Mouse (Mus musculus): Measurements from ENCODE around the gene Ccdc32. TPM values are rescaled to one million over a fixed set of nuclear protein-coding genes. Genes with fewer than 3 reads are reported as not detected.

Gene Ccdc32
- polyA plus RNA-seq, 1 experiment from 2014 or later, result 41.2 TPM

GRCm38 (mm10) chr2:118976282-118976929 is 52.8 kb downstream of the Ccdc32 start:
- 0 out of 2 replicates have a peak overlapping the region, but pooled peaks have one; percentile 62 for H3K27ac ChIP-seq (replicated peaks)

GRCm38 (mm10) chr2:118975855-118976254 is 53.3 kb downstream of the Ccdc32 start:
- Histone ChIP-seq H3K4me1 (peaks cover 21% of the 10 kb centered on the region), H3K9me3 (replicated peaks) (no peaks in the 10 kb centered on the region), H3K27me3 (replicated peaks) (peaks cover 37% of the 10 kb centered on the region), H3K36me3 (no peaks in the 10 kb centered on the region), H3K4me3 (replicated peaks) (peak overlapping the region; percentile 60), H3K27ac (replicated peaks) (0 out of 2 replicates have a peak overlapping the region, but pooled peaks have one; percentile 62), H3K4me2 (peak overlapping the region; percentile 95), H3K9ac (replicated peaks) (peak overlapping the region; percentile 68)
- 6% methylated on average over 15 of the region's 15 CpGs for WGBS
- peak; percentile 25 for ATAC-seq (ENCODE audit: low FRiP score)

More at GRCm38 (mm10) chr2:118976282-118976929, 52.8 kb downstream of the Ccdc32 start:
- no peaks in the 10 kb centered on the region for H3K9me3 ChIP-seq (replicated peaks)
- peak overlapping the region; percentile 95 for H3K4me2 ChIP-seq
- peaks cover 37% of the 10 kb centered on the region for H3K27me3 ChIP-seq (replicated peaks)
- under 1% methylated on average over 53 of the region's 57 CpGs for whole genome bisulfite sequencing
- peak overlapping the region; percentile 68 for H3K9ac ChIP-seq (replicated peaks)
- H3K36me3 ChIP-seq, result no peaks in the 10 kb centered on the region
- ATAC-seq (ENCODE audit: low FRiP score), result peak; percentile 86
- peaks cover 21% of the 10 kb centered on the region for H3K4me1 ChIP-seq
- H3K4me3 ChIP-seq (replicated peaks), result peak overlapping the region; percentile 60

GRCm38 (mm10) chr2:118972687-118973376 is 56.4 kb downstream of the Ccdc32 start:
- H3K36me3 ChIP-seq, result no peaks in the 10 kb centered on the region
- peaks cover 21% of the 10 kb centered on the region for H3K4me1 ChIP-seq
- H3K9ac ChIP-seq (replicated peaks), result peak overlapping the region; percentile 43
- H3K27me3 ChIP-seq (replicated peaks), result peaks cover 31% of the 10 kb centered on the region
- peak overlapping the region; percentile 37 for H3K4me3 ChIP-seq (replicated peaks)
- H3K27ac ChIP-seq (replicated peaks), result no peak overlapping the region
- peak; percentile 56 for ATAC-seq (ENCODE audit: low FRiP score)
- peak overlapping the region; percentile 67 for H3K4me2 ChIP-seq
- WGBS, result under 1% methylated on average over 33 of the region's 33 CpGs
- H3K9me3 ChIP-seq (replicated peaks), result no peaks in the 10 kb centered on the region

GRCm38 (mm10) chr2:118972048-118972447 is 57.1 kb downstream of the Ccdc32 start:
- Histone ChIP-seq H3K27me3 (replicated peaks) (peaks cover 23% of the 10 kb centered on the region), H3K36me3 (no peaks in the 10 kb centered on the region), H3K4me2 (peak overlapping the region; percentile 67), H3K4me3 (replicated peaks) (no peak overlapping the region), H3K9ac (replicated peaks) (no peak overlapping the region), H3K4me1 (peaks cover 20% of the 10 kb centered on the region), H3K9me3 (replicated peaks) (no peaks in the 10 kb centered on the region), H3K27ac (replicated peaks) (no peak overlapping the region)
- ATAC-seq (ENCODE audit: low FRiP score), result no peak
- 78% methylated on average over 5 of the region's 5 CpGs for WGBS

GRCm38 (mm10) chr2:118969585-118970147 is 59.5 kb downstream of the Ccdc32 start:
- Histone ChIP-seq H3K36me3 (no peaks in the 10 kb centered on the region), H3K4me1 (no peaks in the 10 kb centered on the region; the same call in 1 of the 2 replicates), H3K4me2 (no peak overlapping the region), H3K9ac (replicated peaks) (no peak overlapping the region), H3K27ac (replicated peaks) (no peak overlapping the region), H3K9me3 (replicated peaks) (no peaks in the 10 kb centered on the region), H3K4me3 (replicated peaks) (no peak overlapping the region), H3K27me3 (replicated peaks) (peaks cover 14% of the 10 kb centered on the region)
- WGBS, result 89% methylated on average over 11 of the region's 11 CpGs
- ATAC-seq (ENCODE audit: low FRiP score), result no peak

Other genes starting within 250 kb of the Ccdc32 start
- 65.4 and 75.6 TPM in 2 replicates for gene Disp2, start 249.7 kb downstream of the Ccdc32 start, polyA plus RNA-seq (2015; fragmentation: Nextera tagmentation; extraction: Ambion mirVana)
- gene Knstrn, start 215.4 kb downstream of the Ccdc32 start, polyA plus RNA-seq (2015; fragmentation: Nextera tagmentation; extraction: Ambion mirVana), result 14.8 and 30.3 TPM in 2 replicates
- gene Ivd, start 167.4 kb downstream of the Ccdc32 start, polyA plus RNA-seq (2015; fragmentation: Nextera tagmentation; extraction: Ambion mirVana), result 51.9 and 59.4 TPM in 2 replicates
- gene Bahd1, start 129.0 kb downstream of the Ccdc32 start, polyA plus RNA-seq (2015; fragmentation: Nextera tagmentation; extraction: Ambion mirVana), result 8.5 TPM in 2 replicates
- gene Chst14, start 102.9 kb downstream of the Ccdc32 start, polyA plus RNA-seq (2015; fragmentation: Nextera tagmentation; extraction: Ambion mirVana), result 6.1 and 9.3 TPM in 2 replicates
- gene Rpusd2, start 5.4 kb upstream of the Ccdc32 start, polyA plus RNA-seq (2015; fragmentation: Nextera tagmentation; extraction: Ambion mirVana), result 3.7 and 4.5 TPM in 2 replicates
- gene Knl1, start 17.7 kb upstream of the Ccdc32 start, polyA plus RNA-seq (2015; fragmentation: Nextera tagmentation; extraction: Ambion mirVana), result 5.2 and 20.1 TPM in 2 replicates
- gene Rad51, start 83.4 kb upstream of the Ccdc32 start, polyA plus RNA-seq (2015; fragmentation: Nextera tagmentation; extraction: Ambion mirVana), result 7.3 and 17.3 TPM in 2 replicates
- gene Rmdn3, start 127.6 kb upstream of the Ccdc32 start, polyA plus RNA-seq (2015; fragmentation: Nextera tagmentation; extraction: Ambion mirVana), result 47.7 and 49.0 TPM in 2 replicates
- 4.6 TPM in 2 replicates for gene Gchfr, start 138.4 kb upstream of the Ccdc32 start, polyA plus RNA-seq (2015; fragmentation: Nextera tagmentation; extraction: Ambion mirVana)
- 0.69 and 0.78 TPM in 2 replicates for gene Gm14137, start 145.1 kb upstream of the Ccdc32 start, polyA plus RNA-seq (2015; fragmentation: Nextera tagmentation; extraction: Ambion mirVana)
- gene Zfyve19, start 179.2 kb upstream of the Ccdc32 start, polyA plus RNA-seq (2015; fragmentation: Nextera tagmentation; extraction: Ambion mirVana), result 64.2 and 68.0 TPM in 2 replicates
- 23.9 and 26.1 TPM in 2 replicates for gene Dnajc17, start 179.4 kb upstream of the Ccdc32 start, polyA plus RNA-seq (2015; fragmentation: Nextera tagmentation; extraction: Ambion mirVana)
- gene Ppp1r14d, start 200.5 kb upstream of the Ccdc32 start, polyA plus RNA-seq (2015; fragmentation: Nextera tagmentation; extraction: Ambion mirVana), result 0.40 TPM in 1 of 2 replicates, not detected in the other
- 0.49 and 11.0 TPM in 2 replicates for gene Spint1, start 208.0 kb upstream of the Ccdc32 start, polyA plus RNA-seq (2015; fragmentation: Nextera tagmentation; extraction: Ambion mirVana)
- 39.5 and 46.6 TPM in 2 replicates for gene Rhov, start 241.9 kb upstream of the Ccdc32 start, polyA plus RNA-seq (2015; fragmentation: Nextera tagmentation; extraction: Ambion mirVana)